Mouse (Mus musculus) ovary, postnatal 10 days (tissue): ENCODE measurements around the gene Peak1.
A peak's percentile ranks its signal among the peaks of the same experiment; 100 is the strongest.

Experiments used
- DNase-seq: peaks from one replicate; pipeline ENCODE4 v3.0.0; 2022; ENCODE audit warnings: low spot score

Gene Peak1

GRCm38 (mm10) chr9:56200200-56200599, 217.7 kb downstream of the Peak1 start:
- DNase-seq = no peak

- DNase-seq = no peak
Observed at GRCm38 (mm10) chr9:56196921-56197320, 220.9 kb downstream of the Peak1 start.

- DNase-seq = no peak
Observed at GRCm38 (mm10) chr9:56195193-56195592, 222.7 kb downstream of the Peak1 start.

GRCm38 (mm10) chr9:56191498-56192455, 226.1 kb downstream of the Peak1 start:
- DNase-seq = no peak

GRCm38 (mm10) chr9:56180118-56180781, 237.6 kb downstream of the Peak1 start:
- no peak for DNase-seq

- no peak for DNase-seq
Observed at GRCm38 (mm10) chr9:56179416-56180117, 238.3 kb downstream of the Peak1 start.

GRCm38 (mm10) chr9:56177354-56177753, 240.5 kb downstream of the Peak1 start:
- no peak for DNase-seq

GRCm38 (mm10) chr9:56175316-56175715, 242.6 kb downstream of the Peak1 start:
- no peak for DNase-seq

GRCm38 (mm10) chr9:56167690-56168089, 250.2 kb downstream of the Peak1 start:
- DNase-seq = no peak

- no peak for DNase-seq
Observed at GRCm38 (mm10) chr9:56166161-56166560, 251.7 kb downstream of the Peak1 start.

GRCm38 (mm10) chr9:56165377-56165776, 252.5 kb downstream of the Peak1 start, which contains the start of gene Tspan3:
Tspan3 (minus strand) TSS chr9:56165477.
- no peak for DNase-seq

GRCm38 (mm10) chr9:56160341-56161141, 257.3 kb downstream of the Peak1 start:
- peak; percentile 86 for DNase-seq

GRCm38 (mm10) chr9:56159456-56159855, 258.4 kb downstream of the Peak1 start:
- no peak for DNase-seq

GRCm38 (mm10) chr9:56158077-56158476, 259.8 kb downstream of the Peak1 start:
- DNase-seq = no peak

GRCm38 (mm10) chr9:56154572-56154971, 263.3 kb downstream of the Peak1 start:
- DNase-seq = no peak

GRCm38 (mm10) chr9:56152482-56153007, 265.3 kb downstream of the Peak1 start:
- no peak for DNase-seq

- no peak for DNase-seq
Observed at GRCm38 (mm10) chr9:56151745-56152481, 266.0 kb downstream of the Peak1 start.
